Mouse (Mus musculus): ENCODE results near the gene Tnnc2.

- TF ChIP-seq CTCF (IDR thresholded peaks at IDR 0.05; ENCODE audit: control insufficient read depth, insufficient read depth, low read length) (no peak), POLR2A (IDR thresholded peaks at IDR 0.05; ENCODE audit: borderline replicate concordance, control insufficient read depth, low read depth, low read length) (peak; percentile 15; the same call in 1 of the 2 replicates)
Measured at GRCm38 (mm10) chr2:164785481-164786387, 6.0 kb upstream of the Tnnc2 start, which contains the start of gene Snx21.
